Mouse (Mus musculus): ENCODE measurements around the gene Tubgcp4.

- TF ChIP-seq EP300 (IDR thresholded peaks at IDR 0.05; ENCODE audit: low read depth), result no peak
- TF ChIP-seq CTCF (IDR thresholded peaks at IDR 0.05; ENCODE audit: low read depth), result no peak
Observed at GRCm38 (mm10) chr2:121139266-121140017, 31.0 kb upstream of the Tubgcp4 start.
